Mouse (Mus musculus): Measurements from ENCODE around the gene Stxbp4. TPM values are rescaled to one million over a fixed set of nuclear protein-coding genes. Genes with fewer than 3 reads are reported as not detected.

The Stxbp4 gene
- polyA plus RNA-seq, 1 experiment from 2014 or later: 36.5 TPM

DNA sequence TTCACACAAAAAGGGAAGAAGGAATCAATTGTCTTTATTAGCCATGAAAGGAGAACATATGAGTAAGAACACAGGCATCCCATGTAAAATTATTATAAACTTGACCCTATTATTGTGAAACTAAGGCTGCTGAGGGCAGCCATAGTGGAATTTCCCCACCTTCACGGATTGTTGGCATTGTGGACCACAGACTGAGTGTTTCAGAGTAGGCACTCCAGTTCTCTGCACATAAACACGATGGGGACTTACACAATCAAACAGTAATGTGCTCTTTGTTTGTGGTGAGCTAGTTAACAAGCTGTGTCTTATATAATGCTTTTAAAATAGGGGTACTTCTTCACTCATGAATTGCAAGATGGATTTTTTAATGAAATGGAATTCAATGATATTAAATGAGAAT, 52.1 kb downstream of the Stxbp4 start:
- H3K27me3 ChIP-seq (ENCODE audit: control insufficient read depth, insufficient read depth, low read length): no peaks in the 10 kb centered on the region
- no peak overlapping the region for H3K4me2 ChIP-seq
- DNase-seq (ENCODE audit: low spot score, missing footprints) (no peak), ATAC-seq (ENCODE audit: low FRiP score) (no peak)
- 93% methylated on average over 2 of the region's 2 CpGs for whole genome bisulfite sequencing
- peaks cover 9% of the 10 kb centered on the region; the same call in 1 of the 2 replicates for H3K36me3 ChIP-seq (ENCODE audit: control insufficient read depth, insufficient read depth, low read length)
- H3K4me1 ChIP-seq (ENCODE audit: control insufficient read depth, insufficient read depth, low read length): no peaks in the 10 kb centered on the region
- no peak overlapping the region for H3K9ac ChIP-seq (ENCODE audit: low read length)
- H3K4me3 ChIP-seq (ENCODE audit: low read depth, low read length): no peak overlapping the region
- no peaks in the 10 kb centered on the region for H3K9me3 ChIP-seq (ENCODE audit: control insufficient read depth, low read length)
- H3K27ac ChIP-seq (ENCODE audit: low read depth, low read length): no peak overlapping the region

GRCm38 (mm10) chr11:90577057-90577780, 60.7 kb downstream of the Stxbp4 start:
- DNase-seq (ENCODE audit: low spot score, missing footprints) (no peak), ATAC-seq (ENCODE audit: low FRiP score) (no peak)
- Histone ChIP-seq H3K27me3 (ENCODE audit: control insufficient read depth, insufficient read depth, low read length) (no peaks in the 10 kb centered on the region), H3K36me3 (ENCODE audit: control insufficient read depth, insufficient read depth, low read length) (0 out of 2 replicates have a peak, but pooled peaks cover 2% of the 10 kb centered on the region), H3K4me3 (ENCODE audit: low read depth, low read length) (no peak overlapping the region), H3K9me3 (ENCODE audit: control insufficient read depth, low read length) (no peaks in the 10 kb centered on the region), H3K9ac (ENCODE audit: low read length) (no peak overlapping the region), H3K4me2 (no peak overlapping the region), H3K27ac (ENCODE audit: low read depth, low read length) (no peak overlapping the region), H3K4me1 (ENCODE audit: control insufficient read depth, insufficient read depth, low read length) (no peaks in the 10 kb centered on the region)
- WGBS: 95% methylated on average over 7 of the region's 7 CpGs

DNA sequence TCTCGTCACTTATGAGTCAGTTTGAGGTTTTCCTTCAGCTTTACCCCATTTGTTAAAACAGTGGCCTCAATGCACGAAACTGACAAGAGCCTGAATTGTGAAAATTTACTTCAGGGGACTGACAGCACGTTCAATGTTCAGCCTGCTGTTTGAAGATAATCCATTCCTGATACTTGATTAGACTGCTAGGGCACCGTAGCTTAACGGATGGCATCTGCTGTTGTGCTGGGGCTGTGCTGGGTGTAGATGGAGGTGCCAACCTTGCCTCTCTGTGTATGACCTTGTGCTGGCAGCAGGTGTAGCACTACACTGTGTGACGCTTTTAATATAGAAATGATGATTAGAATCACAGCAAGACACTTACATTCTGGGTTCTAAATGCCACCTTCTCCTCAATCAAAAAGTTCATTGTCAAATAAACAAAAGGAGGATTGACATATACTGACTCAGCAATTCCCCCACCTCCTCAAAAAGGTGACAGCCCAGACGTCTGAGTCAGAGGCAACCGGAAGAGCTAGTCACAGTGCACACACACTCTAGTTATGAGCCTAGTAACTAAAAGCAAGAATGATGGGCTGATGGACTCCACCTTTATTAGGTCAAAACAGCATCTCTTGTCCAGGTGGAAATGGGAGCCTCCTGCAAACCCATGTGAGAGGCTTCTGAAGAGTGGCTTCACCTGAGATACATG, 61.5 kb downstream of the Stxbp4 start:
- H3K4me3 ChIP-seq (ENCODE audit: low read depth, low read length): no peak overlapping the region
- DNase-seq (ENCODE audit: low spot score, missing footprints) (no peak), ATAC-seq (ENCODE audit: low FRiP score) (no peak)
- H3K36me3 ChIP-seq (ENCODE audit: control insufficient read depth, insufficient read depth, low read length): 0 out of 2 replicates have a peak, but pooled peaks cover 2% of the 10 kb centered on the region
- H3K4me2 ChIP-seq: no peak overlapping the region
- WGBS: 93% methylated on average over 8 of the region's 8 CpGs
- no peak overlapping the region for H3K9ac ChIP-seq (ENCODE audit: low read length)
- H3K4me1 ChIP-seq (ENCODE audit: control insufficient read depth, insufficient read depth, low read length): no peaks in the 10 kb centered on the region
- H3K9me3 ChIP-seq (ENCODE audit: control insufficient read depth, low read length): no peaks in the 10 kb centered on the region
- no peak overlapping the region for H3K27ac ChIP-seq (ENCODE audit: low read depth, low read length)
- no peaks in the 10 kb centered on the region for H3K27me3 ChIP-seq (ENCODE audit: control insufficient read depth, insufficient read depth, low read length)

DNA sequence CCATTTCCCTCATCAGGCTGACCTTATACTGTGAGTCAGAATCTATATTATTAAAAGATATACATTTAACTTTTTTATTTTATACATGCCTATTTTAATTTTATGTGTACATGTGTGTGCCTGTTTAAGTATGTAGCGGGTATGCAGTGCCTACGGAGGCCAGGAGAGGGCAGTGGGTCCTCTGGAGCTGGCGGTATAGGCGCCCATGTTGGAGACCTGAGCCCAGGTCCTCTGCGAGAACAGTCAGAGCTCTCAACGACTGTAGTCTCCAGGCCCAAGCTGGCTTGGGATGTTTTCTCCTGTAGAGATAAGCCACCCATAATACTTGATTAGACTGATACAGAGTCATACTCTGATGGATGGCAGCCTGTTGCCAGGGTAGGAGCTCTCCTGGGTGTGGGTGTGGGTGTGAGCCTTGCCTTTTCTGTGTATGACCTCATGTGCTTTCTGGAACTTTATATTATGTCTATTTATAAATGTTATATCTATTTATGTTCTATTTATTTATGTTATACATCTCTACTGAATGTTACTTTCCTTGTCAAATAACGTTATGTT, 62.3 kb downstream of the Stxbp4 start:
- H3K36me3 ChIP-seq (ENCODE audit: control insufficient read depth, insufficient read depth, low read length): 0 out of 2 replicates have a peak, but pooled peaks cover 2% of the 10 kb centered on the region
- DNase-seq (ENCODE audit: low spot score, missing footprints) (no peak), ATAC-seq (ENCODE audit: low FRiP score) (no peak)
- no peaks in the 10 kb centered on the region for H3K9me3 ChIP-seq (ENCODE audit: control insufficient read depth, low read length)
- no peak overlapping the region for H3K4me3 ChIP-seq (ENCODE audit: low read depth, low read length)
- H3K4me2 ChIP-seq: no peak overlapping the region
- no peak overlapping the region for H3K9ac ChIP-seq (ENCODE audit: low read length)
- no peaks in the 10 kb centered on the region for H3K4me1 ChIP-seq (ENCODE audit: control insufficient read depth, insufficient read depth, low read length)
- H3K27me3 ChIP-seq (ENCODE audit: control insufficient read depth, insufficient read depth, low read length): no peaks in the 10 kb centered on the region
- WGBS: 92% methylated on average over 7 of the region's 7 CpGs
- H3K27ac ChIP-seq (ENCODE audit: low read depth, low read length): no peak overlapping the region

- WGBS: 92% methylated on average over 2 of the region's 2 CpGs
Measured at GRCm38 (mm10) chr11:90570646-90571259, 67.1 kb downstream of the Stxbp4 start.

GRCm38 (mm10) chr11:90558359-90559047, 79.4 kb downstream of the Stxbp4 start:
- no peak overlapping the region for H3K9ac ChIP-seq (ENCODE audit: low read length)
- no peak overlapping the region for H3K27ac ChIP-seq (ENCODE audit: low read depth, low read length)
- no peaks in the 10 kb centered on the region for H3K4me1 ChIP-seq (ENCODE audit: control insufficient read depth, insufficient read depth, low read length)
- H3K9me3 ChIP-seq (ENCODE audit: control insufficient read depth, low read length): no peaks in the 10 kb centered on the region
- ATAC-seq (ENCODE audit: low FRiP score): no peak
- no peak for DNase-seq (ENCODE audit: low spot score, missing footprints)
- no peaks in the 10 kb centered on the region for H3K36me3 ChIP-seq (ENCODE audit: control insufficient read depth, insufficient read depth, low read length)
- 92% methylated on average over 9 of the region's 9 CpGs for WGBS
- peaks cover 12% of the 10 kb centered on the region for H3K27me3 ChIP-seq (ENCODE audit: control insufficient read depth, insufficient read depth, low read length)
- H3K4me2 ChIP-seq: no peak overlapping the region
- no peak overlapping the region for H3K4me3 ChIP-seq (ENCODE audit: low read depth, low read length)

More at GRCm38 (mm10) chr11:90570646-90571259, 67.1 kb downstream of the Stxbp4 start:
- DNase-seq (ENCODE audit: low spot score, missing footprints): no peak
- H3K4me2 ChIP-seq: no peak overlapping the region
- H3K27ac ChIP-seq (ENCODE audit: low read depth, low read length): no peak overlapping the region
- H3K36me3 ChIP-seq (ENCODE audit: control insufficient read depth, insufficient read depth, low read length): 0 out of 2 replicates have a peak, but pooled peaks cover 2% of the 10 kb centered on the region
- H3K9me3 ChIP-seq (ENCODE audit: control insufficient read depth, low read length): no peaks in the 10 kb centered on the region
- no peak for ATAC-seq (ENCODE audit: low FRiP score)
- no peaks in the 10 kb centered on the region for H3K27me3 ChIP-seq (ENCODE audit: control insufficient read depth, insufficient read depth, low read length)
- H3K9ac ChIP-seq (ENCODE audit: low read length): no peak overlapping the region
- no peaks in the 10 kb centered on the region for H3K4me1 ChIP-seq (ENCODE audit: control insufficient read depth, insufficient read depth, low read length)
- H3K4me3 ChIP-seq (ENCODE audit: low read depth, low read length): no peak overlapping the region

GRCm38 (mm10) chr11:90556517-90556916, 81.4 kb downstream of the Stxbp4 start:
- no peaks in the 10 kb centered on the region for H3K36me3 ChIP-seq (ENCODE audit: control insufficient read depth, insufficient read depth, low read length)
- DNase-seq (ENCODE audit: low spot score, missing footprints) (no peak), ATAC-seq (ENCODE audit: low FRiP score) (no peak)
- no peak overlapping the region for H3K4me3 ChIP-seq (ENCODE audit: low read depth, low read length)
- H3K27ac ChIP-seq (ENCODE audit: low read depth, low read length): no peak overlapping the region
- no peaks in the 10 kb centered on the region for H3K9me3 ChIP-seq (ENCODE audit: control insufficient read depth, low read length)
- peaks cover 17% of the 10 kb centered on the region for H3K27me3 ChIP-seq (ENCODE audit: control insufficient read depth, insufficient read depth, low read length)
- no peak overlapping the region for H3K4me2 ChIP-seq
- peaks cover 12% of the 10 kb centered on the region for H3K4me1 ChIP-seq (ENCODE audit: control insufficient read depth, insufficient read depth, low read length)
- WGBS: 86% methylated on average over 4 of the region's 4 CpGs
- no peak overlapping the region for H3K9ac ChIP-seq (ENCODE audit: low read length)

- H3K4me2 ChIP-seq: no peak overlapping the region
- 85% methylated on average over 5 of the region's 5 CpGs for WGBS
- H3K9me3 ChIP-seq (ENCODE audit: control insufficient read depth, low read length): no peaks in the 10 kb centered on the region
- H3K9ac ChIP-seq (ENCODE audit: low read length): no peak overlapping the region
- H3K4me3 ChIP-seq (ENCODE audit: low read depth, low read length): no peak overlapping the region
- no peak for DNase-seq (ENCODE audit: low spot score, missing footprints)
- peaks cover 12% of the 10 kb centered on the region for H3K4me1 ChIP-seq (ENCODE audit: control insufficient read depth, insufficient read depth, low read length)
- H3K27me3 ChIP-seq (ENCODE audit: control insufficient read depth, insufficient read depth, low read length): peaks cover 37% of the 10 kb centered on the region
- H3K36me3 ChIP-seq (ENCODE audit: control insufficient read depth, insufficient read depth, low read length): no peaks in the 10 kb centered on the region
- H3K27ac ChIP-seq (ENCODE audit: low read depth, low read length): no peak overlapping the region
- ATAC-seq (ENCODE audit: low FRiP score): no peak
Measured at GRCm38 (mm10) chr11:90553963-90554362, 83.9 kb downstream of the Stxbp4 start.

All from midbrain, embryonic 11.5 days (tissue).